Mouse (Mus musculus) olfactory bulb, adult 2 months (tissue): Measurements from ENCODE around the gene Arid5b.

ENCODE experiments used
- CTCF ChIP-seq: fragments of 200-500 bp; IDR thresholded peaks from 2 replicates; pipeline ENCODE4 v1.5.1; 2012; ENCODE audit warnings: low read depth, mild to moderate bottlenecking, low read length, moderate library complexity; ENCODE audit not compliant: insufficient read depth
- POLR2A ChIP-seq: fragments of 200-500 bp; IDR thresholded peaks from 2 replicates; pipeline ENCODE4 v1.6.1; 2012; ENCODE audit warnings: mild to moderate bottlenecking, low read depth, low read length, moderate library complexity; ENCODE audit not compliant: insufficient read depth

DNA sequence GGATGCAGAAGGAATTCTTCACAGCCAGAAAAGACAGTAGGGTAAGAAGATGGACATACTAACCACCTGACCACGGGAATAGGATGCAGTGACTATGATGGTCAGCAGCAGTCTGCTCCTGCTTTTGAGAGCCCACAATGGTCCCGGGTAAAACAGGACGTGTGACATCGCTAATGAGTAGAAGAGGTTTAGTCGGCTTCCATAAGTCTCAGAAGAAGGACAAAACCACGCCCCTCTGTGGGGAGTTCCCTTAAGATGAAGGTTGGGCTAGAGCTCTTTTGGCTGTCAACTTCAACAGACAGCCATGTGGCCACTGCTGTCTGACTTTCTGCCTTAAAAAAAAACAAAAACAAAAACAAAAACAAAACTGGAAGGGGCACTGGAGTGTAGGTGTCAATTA, 74.1 kb downstream of the Arid5b start:
- TF ChIP-seq CTCF = no peak
- TF ChIP-seq POLR2A = no peak
